Mouse (Mus musculus) cortical plate, adult 2 months (tissue): ENCODE results near the gene Qsox1.

ENCODE experiments used
- CTCF ChIP-seq: fragments of 200-500 bp; IDR thresholded peaks from 2 replicates; pipeline ENCODE4 v1.5.1; 2011; ENCODE audit warnings: mild to moderate bottlenecking, control low read depth, low read length; ENCODE audit not compliant: insufficient read depth; ENCODE audit errors: extremely low read depth
- POLR2A ChIP-seq: fragments of 200-500 bp; IDR thresholded peaks from 2 replicates; pipeline ENCODE4 v1.6.1; 2011; ENCODE audit warnings: mild to moderate bottlenecking, low read length, control low read depth; ENCODE audit not compliant: insufficient read depth; ENCODE audit errors: extremely low read depth

DNA sequence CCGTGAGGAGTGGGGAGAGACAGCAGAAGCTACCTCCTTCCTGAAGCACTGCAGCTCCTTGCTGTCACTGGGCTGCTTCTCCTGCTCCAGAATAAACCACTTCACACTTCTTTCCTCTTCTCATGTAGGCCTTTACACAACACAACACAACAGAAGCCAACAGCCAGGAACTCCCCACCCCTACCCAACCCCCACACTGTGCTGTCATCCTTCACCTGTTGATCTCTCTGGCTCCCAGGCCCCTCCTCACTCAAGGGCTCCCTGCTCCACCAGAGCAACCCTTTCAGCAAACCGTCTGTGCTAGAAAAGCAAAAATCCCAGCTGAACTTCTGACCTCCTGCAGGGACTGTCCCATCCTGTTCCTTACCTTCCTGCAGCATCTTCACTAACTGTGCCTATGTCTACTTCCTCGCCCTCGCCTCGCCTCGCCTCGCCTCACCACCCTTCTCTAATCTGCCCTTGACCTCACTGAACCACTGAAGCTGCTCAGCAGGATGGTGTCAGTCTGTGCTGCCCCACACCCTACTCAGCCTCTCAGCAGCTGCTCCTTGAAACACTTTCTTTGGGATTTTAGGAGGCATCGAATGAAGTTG is 15.1 kb upstream of the Qsox1 start:
- TF ChIP-seq POLR2A (no peak), CTCF (no peak)
